Mouse (Mus musculus): ENCODE measurements around the gene Smarcc1.

- no peak for TF ChIP-seq EP300 (IDR thresholded peaks at IDR 0.05)
- no peak for TF ChIP-seq CTCF (IDR thresholded peaks at IDR 0.05)
Observed at GRCm38 (mm10) chr9:110284075-110284697, 166.7 kb downstream of the Smarcc1 start.

Data from lung, postnatal 0 days (tissue).